Mouse (Mus musculus) kidney, postnatal 36 days (tissue): ENCODE results near the gene Rora.

Experiments used
- DNase-seq, 2 experiments: peaks; one replicate each; pipeline ENCODE4 v3.0.0; 2021 to 2022; ENCODE audit warnings: mixed read lengths in 2 of 2

Rora gene

DNA sequence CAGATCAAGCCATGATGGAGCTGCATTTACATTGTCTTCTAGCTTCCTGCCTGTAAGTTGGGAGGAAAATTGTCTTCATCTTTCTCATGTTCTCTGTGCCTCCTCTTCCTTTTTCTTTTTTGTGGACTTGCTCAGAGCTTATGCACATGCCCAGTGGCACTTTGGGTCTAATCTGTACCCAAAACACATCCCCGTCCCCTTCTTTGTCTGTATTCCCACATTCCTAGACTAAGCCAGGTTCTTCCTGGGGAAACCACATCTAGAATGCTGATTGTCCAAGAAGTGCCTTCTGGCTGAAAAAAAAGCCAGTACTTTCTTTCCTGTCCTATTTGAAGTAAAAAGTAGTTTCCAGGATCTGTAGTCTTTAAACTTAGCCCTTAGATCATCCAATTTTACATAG, 367.9 kb downstream of the Rora start:
- DNase-seq: no peak

DNA sequence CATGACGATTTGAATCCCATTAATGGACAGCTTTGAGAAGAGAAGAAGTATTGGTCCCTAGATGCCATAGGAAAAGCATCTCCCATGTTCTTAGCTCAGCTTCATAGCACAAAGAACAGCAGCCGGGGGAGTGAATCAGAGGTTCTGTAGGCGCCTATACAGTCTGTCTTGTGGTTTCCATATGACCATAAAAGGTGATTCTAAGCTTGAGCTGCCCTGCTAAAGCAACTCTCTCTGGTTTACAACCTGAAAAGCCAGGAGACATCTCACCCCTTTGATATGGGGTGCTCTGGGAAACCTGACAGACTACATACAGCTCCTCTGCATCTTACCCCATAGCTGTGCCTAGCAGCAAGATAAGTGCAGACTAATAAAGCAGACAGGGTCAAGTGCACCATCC, 369.7 kb downstream of the Rora start:
- DNase-seq: no peak

GRCm38 (mm10) chr9:69028177-69028576, 374.6 kb downstream of the Rora start:
- DNase-seq: no peak

DNA sequence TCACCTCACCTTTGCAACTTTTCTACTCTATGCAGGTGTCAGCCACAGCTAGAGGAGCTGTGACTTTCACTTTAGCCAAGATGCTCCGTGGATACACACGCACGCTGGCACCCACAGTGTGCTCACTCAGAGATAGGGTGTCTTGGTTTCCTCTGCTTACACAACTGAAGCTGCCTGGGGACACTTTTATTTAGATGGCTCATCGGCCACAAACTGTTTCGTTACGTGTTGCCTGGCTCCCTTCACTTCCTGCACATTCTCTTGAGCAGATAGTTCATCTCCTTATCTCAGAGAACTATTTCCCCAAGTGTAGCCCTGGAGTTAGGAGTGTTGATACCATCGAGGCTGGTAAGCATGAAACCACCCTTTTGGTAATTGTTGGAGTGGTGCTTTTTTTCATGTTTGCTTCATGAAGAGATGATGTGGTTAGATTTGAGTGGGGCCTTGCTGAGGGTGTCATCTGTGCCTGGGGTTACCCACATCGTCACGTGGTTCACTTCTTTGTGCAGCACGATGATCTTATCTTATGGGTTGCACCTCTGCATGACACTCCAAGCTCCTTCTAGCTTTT, 380.8 kb downstream of the Rora start:
- DNase-seq: no peak

- DNase-seq: peak in 1 of 2 experiments; percentile 25
These were observed 381.9 kb downstream of the Rora start for GRCm38 (mm10) chr9:69035456-69035855.

- DNase-seq: no peak
These were observed 382.7 kb downstream of the Rora start for GRCm38 (mm10) chr9:69036296-69036695.

- peak in 1 of 2 experiments; percentile 37 for DNase-seq
These were observed 390.5 kb downstream of the Rora start for GRCm38 (mm10) chr9:69043920-69044613.

- DNase-seq: no peak
These were observed 391.1 kb downstream of the Rora start for GRCm38 (mm10) chr9:69044614-69045133.

- DNase-seq: no peak
These were observed 392.3 kb downstream of the Rora start for GRCm38 (mm10) chr9:69045908-69046307.

GRCm38 (mm10) chr9:69050856-69051255, 397.3 kb downstream of the Rora start:
- DNase-seq: no peak

GRCm38 (mm10) chr9:69051890-69052289, 398.3 kb downstream of the Rora start:
- DNase-seq: no peak

GRCm38 (mm10) chr9:69055302-69055701, 401.7 kb downstream of the Rora start:
- peak; percentile 27 to 51 for DNase-seq

- peak in 1 of 2 experiments; percentile 7 for DNase-seq
These were observed 417.7 kb downstream of the Rora start for GRCm38 (mm10) chr9:69071203-69071867.

DNA sequence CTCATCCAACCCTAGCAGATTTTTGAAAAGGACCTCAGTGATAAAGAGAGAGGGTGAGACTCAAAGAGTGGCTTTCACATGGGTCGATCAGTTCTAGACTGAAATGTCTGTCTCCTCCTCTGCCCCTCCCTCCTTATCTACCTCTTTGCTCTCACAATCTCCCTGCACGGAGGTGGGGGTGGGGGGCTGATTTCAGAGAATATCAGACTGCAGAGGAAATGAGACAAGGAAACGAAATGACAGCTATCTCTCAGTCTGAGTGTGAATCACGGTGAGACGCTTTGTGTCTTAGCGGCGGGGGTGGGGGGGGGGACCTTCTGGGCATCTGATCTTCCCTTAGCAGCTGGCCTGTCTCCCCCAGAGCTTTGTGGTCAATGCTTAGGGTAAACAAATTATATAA, 419.7 kb downstream of the Rora start:
- DNase-seq: no peak

- no peak for DNase-seq
These were observed 430.6 kb downstream of the Rora start for GRCm38 (mm10) chr9:69084086-69084719.

DNA sequence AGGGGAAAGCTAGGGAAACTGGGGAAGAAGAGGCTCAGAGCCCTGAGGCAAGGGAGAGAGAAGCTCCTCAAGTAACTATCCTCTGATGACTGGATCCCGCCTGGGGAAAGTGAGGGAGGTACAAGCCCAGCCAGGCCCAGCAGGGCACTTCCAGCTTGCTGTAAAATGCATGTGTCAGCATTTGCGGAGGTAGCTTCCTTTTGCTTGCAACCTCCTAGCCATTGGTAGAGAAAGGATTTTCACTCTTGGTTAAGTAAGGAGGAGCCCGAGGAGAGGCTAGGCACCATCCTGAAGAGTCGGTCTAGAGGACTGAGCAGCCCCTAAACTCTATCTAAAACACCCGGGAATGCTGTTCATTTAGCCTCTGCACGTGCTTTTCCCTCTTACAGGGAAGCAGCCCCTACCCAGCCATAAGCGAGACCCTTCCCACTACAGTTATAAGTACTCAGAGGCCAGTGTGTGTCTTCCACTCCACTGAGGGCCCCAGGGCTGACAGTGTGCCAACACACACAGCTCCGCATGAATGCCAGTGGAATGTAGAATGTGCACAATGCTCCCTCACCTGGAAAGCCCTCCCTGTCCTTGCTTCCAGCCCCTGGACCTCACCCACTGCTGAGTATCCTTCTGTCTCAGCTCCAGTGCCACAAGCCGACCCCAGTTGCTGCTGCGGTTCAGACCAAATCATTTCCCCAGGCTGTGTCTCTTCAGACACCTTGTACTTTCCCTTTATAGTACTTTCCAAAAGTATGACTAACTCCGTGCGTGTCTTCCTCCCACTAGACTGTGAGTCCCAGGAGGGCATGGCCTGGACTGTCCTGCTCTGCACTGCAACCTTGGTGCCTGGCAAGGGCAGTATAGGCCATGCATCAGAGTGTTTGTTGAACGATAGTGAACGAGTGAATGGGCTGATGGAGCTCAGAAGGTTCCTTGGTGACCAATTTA, 431.4 kb downstream of the Rora start:
- peak; percentile 78 to 83 for DNase-seq

DNA sequence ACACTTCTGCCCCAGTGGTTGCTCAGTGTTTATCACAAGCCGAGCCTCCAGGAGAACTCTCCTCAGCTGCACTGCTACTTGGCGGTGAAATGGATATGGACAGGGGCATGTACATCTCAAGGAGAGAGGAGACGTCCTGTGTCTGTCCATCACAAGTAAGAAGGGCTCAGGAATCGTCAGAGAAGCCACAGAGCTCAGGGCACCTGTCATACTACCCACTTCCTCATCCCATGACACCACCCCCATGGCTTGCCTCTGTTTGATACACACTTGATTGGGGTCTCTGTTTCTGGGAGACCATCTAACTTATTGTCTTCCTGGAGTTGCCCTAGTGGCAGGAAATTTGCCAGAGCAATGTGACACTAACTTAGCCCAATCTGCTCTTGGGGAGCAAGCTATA, 433.3 kb downstream of the Rora start:
- no peak for DNase-seq

- DNase-seq: no peak
These were observed 433.7 kb downstream of the Rora start for GRCm38 (mm10) chr9:69087325-69087724.

- DNase-seq: no peak
These were observed 437.2 kb downstream of the Rora start for GRCm38 (mm10) chr9:69090749-69091270.

GRCm38 (mm10) chr9:69092119-69093013, 438.8 kb downstream of the Rora start:
- peak; percentile 93 to 94 for DNase-seq
